Mouse (Mus musculus) testis, postnatal 10 days (tissue): Measurements from ENCODE around the gene Arl15.

Experiments
- DNase-seq: peaks from one replicate; pipeline ENCODE4 v3.0.0; 2021; ENCODE audit warnings: low spot score

The Arl15 gene

GRCm38 (mm10) chr13:114064069-114064468 lies 269.8 kb downstream of the Arl15 start:
- DNase-seq, result no peak

- no peak for DNase-seq
Measured at GRCm38 (mm10) chr13:114065012-114065411, 270.7 kb downstream of the Arl15 start.

- no peak for DNase-seq
Measured at GRCm38 (mm10) chr13:114068421-114068820, 274.1 kb downstream of the Arl15 start.

GRCm38 (mm10) chr13:114071439-114071838 lies 277.1 kb downstream of the Arl15 start:
- DNase-seq, result no peak

- DNase-seq, result no peak
Measured at GRCm38 (mm10) chr13:114074471-114074870, 280.2 kb downstream of the Arl15 start.

GRCm38 (mm10) chr13:114075724-114076384 lies 281.5 kb downstream of the Arl15 start:
- DNase-seq, result peak; percentile 46

GRCm38 (mm10) chr13:114077181-114077580 lies 282.9 kb downstream of the Arl15 start:
- no peak for DNase-seq

- DNase-seq, result no peak
Measured at GRCm38 (mm10) chr13:114077584-114078270, 283.4 kb downstream of the Arl15 start.

GRCm38 (mm10) chr13:114078851-114079250 lies 284.5 kb downstream of the Arl15 start:
- no peak for DNase-seq

- no peak for DNase-seq
Measured at GRCm38 (mm10) chr13:114079751-114080150, 285.4 kb downstream of the Arl15 start.

GRCm38 (mm10) chr13:114080491-114080890 lies 286.2 kb downstream of the Arl15 start:
- no peak for DNase-seq

GRCm38 (mm10) chr13:114083570-114084138 lies 289.3 kb downstream of the Arl15 start:
- DNase-seq, result no peak

GRCm38 (mm10) chr13:114085442-114085841 lies 291.1 kb downstream of the Arl15 start:
- DNase-seq, result no peak

GRCm38 (mm10) chr13:114086325-114086724 lies 292.0 kb downstream of the Arl15 start:
- DNase-seq, result peak; percentile 52

- no peak for DNase-seq
Measured at GRCm38 (mm10) chr13:114086801-114087200, 292.5 kb downstream of the Arl15 start.

- DNase-seq, result no peak
Measured at GRCm38 (mm10) chr13:114087696-114088465, 293.6 kb downstream of the Arl15 start.

- no peak for DNase-seq
Measured at GRCm38 (mm10) chr13:114090786-114091185, 296.5 kb downstream of the Arl15 start.

- no peak for DNase-seq
Measured at GRCm38 (mm10) chr13:114091231-114091630, 296.9 kb downstream of the Arl15 start.

GRCm38 (mm10) chr13:114094151-114094875 lies 300.0 kb downstream of the Arl15 start:
- DNase-seq, result no peak

- no peak for DNase-seq
Measured at GRCm38 (mm10) chr13:114095440-114095839, 301.1 kb downstream of the Arl15 start.

- no peak for DNase-seq
Measured at GRCm38 (mm10) chr13:114096386-114096785, 302.1 kb downstream of the Arl15 start.

- DNase-seq, result no peak
Measured at GRCm38 (mm10) chr13:114101155-114101554, 306.9 kb downstream of the Arl15 start.
